Mouse (Mus musculus) liver, postnatal 0 days (tissue): Measurements from ENCODE around the gene Adprhl1. TPM values are rescaled to one million over a fixed set of nuclear protein-coding genes. Genes with fewer than 3 reads are reported as not detected.

ENCODE experiments used
- ATAC-seq: fragments of 200-750 bp; cut with Nextera tagmentation; 2 replicates; pipeline ENCODE4 v1.8.0; 2017; ENCODE audit warnings: mild to moderate bottlenecking, moderate library complexity
- DNase-seq: peaks from one replicate; pipeline ENCODE4 v3.0.0-alpha.2; 2016
- H3K27ac ChIP-seq: fragments of 300-500 bp; sonication (generic); 2 replicates; pipeline ENCODE4 v1.5.1; 2014; ENCODE audit warnings: antibody characterized with exemption, moderate library complexity, mild to moderate bottlenecking, low read depth
- H3K27me3 ChIP-seq: fragments of 300-500 bp; sonication (generic); 2 replicates; pipeline ENCODE4 v1.6.1; 2014; ENCODE audit warnings: low read length, control low read depth, mixed read lengths; ENCODE audit not compliant: insufficient read depth
- H3K36me3 ChIP-seq: fragments of 300-500 bp; sonication (generic); replicated peaks from 2 replicates; pipeline ENCODE4 v1.6.1; 2014; ENCODE audit warnings: mild to moderate bottlenecking, control low read depth, low read length, moderate library complexity, mixed read lengths; ENCODE audit not compliant: insufficient read depth
- H3K4me1 ChIP-seq: fragments of 300-500 bp; sonication (generic); 2 replicates; pipeline ENCODE4 v1.6.1; 2014; ENCODE audit warnings: antibody characterized with exemption, mild to moderate bottlenecking, control low read depth; ENCODE audit not compliant: insufficient read depth
- H3K4me2 ChIP-seq: fragments of 300-500 bp; sonication (generic); 2 replicates; pipeline ENCODE4 v1.6.1; 2014; ENCODE audit warnings: low read depth, mild to moderate bottlenecking, low read length, moderate library complexity, mixed read lengths
- H3K4me3 ChIP-seq: fragments of 300-500 bp; sonication (generic); 2 replicates; pipeline ENCODE4 v1.5.1; 2014; ENCODE audit warnings: low read depth, low read length
- H3K9ac ChIP-seq: fragments of 300-500 bp; sonication (generic); replicated peaks from 2 replicates; pipeline ENCODE4 v1.6.1; 2014; ENCODE audit warnings: mild to moderate bottlenecking, moderate library complexity
- H3K9me3 ChIP-seq: fragments of 300-500 bp; sonication (generic); 2 replicates; pipeline ENCODE4 v1.6.1; 2016; ENCODE audit warnings: mild to moderate bottlenecking, control low read depth, low read length, mixed read lengths
- CTCF ChIP-seq: sonication (generic); IDR thresholded peaks from 2 replicates; pipeline ENCODE4 v1.5.1; 2016; ENCODE audit warnings: antibody characterized with exemption, low read depth
- EP300 ChIP-seq: IDR thresholded peaks from 2 replicates; pipeline ENCODE4 v1.6.1; 2016; ENCODE audit warnings: antibody characterized with exemption, low read depth, mild to moderate bottlenecking
- WGBS: fragments of 180-500 bp; shearing (Covaris S2); extraction: QIAGEN DNeasy Blood & Tissue Kit; methylation state at CpG from one replicate; pipeline ENCODE4 v1.1.7; 2014; ENCODE audit not compliant: insufficient replicate concordance; 5-methylcytosine and 5-hydroxymethylcytosine counted together
- polyA plus RNA-seq: library from polyadenylated mRNA; unstranded; fragments of >200 nt; fragmentation: Nextera tagmentation; extraction: Ambion mirVana; gene quantifications from 2 replicates; pipeline ENCODE4 v1.2.1, GENCODE M21; 2015

Gene Adprhl1
- polyA plus RNA-seq, 1 experiment from 2014 or later: not detected

- no peak overlapping the region for H3K9ac ChIP-seq
- peak overlapping the region; percentile 89 for H3K27ac ChIP-seq
- peak overlapping the region; percentile 90; the same call in 1 of the 2 replicates for H3K4me3 ChIP-seq
Measured at GRCm38 (mm10) chr8:13203472-13203871, 50.5 kb downstream of the Adprhl1 start.

GRCm38 (mm10) chr8:13202806-13203205 is 51.2 kb downstream of the Adprhl1 start:
- ATAC-seq: peak; percentile 74
- H3K4me3 ChIP-seq: peak overlapping the region; percentile 90
- WGBS: 46% methylated on average over 3 of the region's 3 CpGs
- no peaks in the 10 kb centered on the region for H3K36me3 ChIP-seq
- peak overlapping the region; percentile 99 for H3K4me2 ChIP-seq
- H3K4me1 ChIP-seq: peaks cover 58% of the 10 kb centered on the region
- DNase-seq: peak; percentile 54
- H3K27ac ChIP-seq: peak overlapping the region; percentile 89
- peak overlapping the region; percentile 64 for H3K9ac ChIP-seq
- peak; percentile 94 for TF ChIP-seq EP300
- no peak for TF ChIP-seq CTCF
- H3K27me3 ChIP-seq: peaks cover 16% of the 10 kb centered on the region
- H3K9me3 ChIP-seq: no peaks in the 10 kb centered on the region

More at GRCm38 (mm10) chr8:13203472-13203871, 50.5 kb downstream of the Adprhl1 start:
- Histone ChIP-seq H3K9me3 (no peaks in the 10 kb centered on the region), H3K4me2 (peak overlapping the region; percentile 99), H3K27me3 (peaks cover 16% of the 10 kb centered on the region), H3K36me3 (no peaks in the 10 kb centered on the region), H3K4me1 (peaks cover 58% of the 10 kb centered on the region)
- WGBS: 61% methylated on average over 1 of the region's 1 CpGs
- DNase-seq (peak; percentile 52), ATAC-seq (0 out of 2 replicates have a peak, but pooled peaks have one; percentile 15)
- TF ChIP-seq EP300: no peak
- TF ChIP-seq CTCF: peak; percentile 82

- WGBS: 56% methylated on average over 3 of the region's 3 CpGs
- H3K4me2 ChIP-seq: peak overlapping the region; percentile 99
- H3K9me3 ChIP-seq: no peaks in the 10 kb centered on the region
- no peak for TF ChIP-seq EP300
- H3K4me1 ChIP-seq: peaks cover 52% of the 10 kb centered on the region
- peak overlapping the region; percentile 90 for H3K4me3 ChIP-seq
- DNase-seq: no peak
- H3K9ac ChIP-seq: peak overlapping the region; percentile 64
- ATAC-seq: no peak
- peak overlapping the region; percentile 89 for H3K27ac ChIP-seq
- H3K27me3 ChIP-seq: peaks cover 16% of the 10 kb centered on the region
- no peaks in the 10 kb centered on the region for H3K36me3 ChIP-seq
Measured at GRCm38 (mm10) chr8:13202041-13202440, 51.9 kb downstream of the Adprhl1 start.

GRCm38 (mm10) chr8:13201013-13201334 is 53.0 kb downstream of the Adprhl1 start:
- H3K36me3 ChIP-seq: no peaks in the 10 kb centered on the region
- TF ChIP-seq CTCF (no peak), EP300 (no peak)
- H3K4me3 ChIP-seq: peak overlapping the region; percentile 90
- peak overlapping the region; percentile 64 for H3K9ac ChIP-seq
- WGBS: 3% methylated on average over 18 of the region's 18 CpGs
- peaks cover 16% of the 10 kb centered on the region for H3K27me3 ChIP-seq
- peaks cover 44% of the 10 kb centered on the region for H3K4me1 ChIP-seq
- H3K4me2 ChIP-seq: peak overlapping the region; percentile 99
- ATAC-seq (peak; percentile 31), DNase-seq (no peak)
- no peaks in the 10 kb centered on the region for H3K9me3 ChIP-seq
- H3K27ac ChIP-seq: peak overlapping the region; percentile 89

GRCm38 (mm10) chr8:13200301-13201012 is 53.5 kb downstream of the Adprhl1 start, which contains the start of gene Grtp1:
Gene Grtp1, minus strand, starts transcription at chr8:13200620.
- peaks cover 16% of the 10 kb centered on the region for H3K27me3 ChIP-seq
- TF ChIP-seq EP300 (no peak), CTCF (no peak)
- H3K36me3 ChIP-seq: no peaks in the 10 kb centered on the region
- peak within 1 kb of the TSS; percentile 90 for H3K4me3 ChIP-seq
- 4% methylated on average over 54 of the region's 58 CpGs for WGBS
- ATAC-seq: peak; percentile 76
- H3K9ac ChIP-seq: peak within 1 kb of the TSS; percentile 64
- H3K4me1 ChIP-seq: peaks cover 42% of the 10 kb centered on the region
- peak; percentile 82 for DNase-seq
- H3K27ac ChIP-seq: peak within 1 kb of the TSS; percentile 89
- H3K9me3 ChIP-seq: no peaks in the 10 kb centered on the region
- H3K4me2 ChIP-seq: peak within 1 kb of the TSS; percentile 99

- TF ChIP-seq EP300 (no peak), CTCF (no peak)
- peak overlapping the region; percentile 64 for H3K9ac ChIP-seq
- H3K4me2 ChIP-seq: peak overlapping the region; percentile 99
- ATAC-seq (no peak), DNase-seq (no peak)
- peak overlapping the region; percentile 90 for H3K4me3 ChIP-seq
- H3K36me3 ChIP-seq: no peaks in the 10 kb centered on the region
- H3K4me1 ChIP-seq: peaks cover 34% of the 10 kb centered on the region
- no peaks in the 10 kb centered on the region for H3K9me3 ChIP-seq
- 28% methylated on average over 14 of the region's 14 CpGs for WGBS
- H3K27me3 ChIP-seq: peaks cover 16% of the 10 kb centered on the region
- no peak overlapping the region for H3K27ac ChIP-seq
Measured at GRCm38 (mm10) chr8:13199385-13200061, 54.4 kb downstream of the Adprhl1 start.
